Mouse (Mus musculus) liver, embryonic 14.5 days (tissue): ENCODE results near the gene Fndc7. TPM values are rescaled to one million over a fixed set of nuclear protein-coding genes. Genes with fewer than 3 reads are reported as not detected.

Experiments used
- ATAC-seq: fragments of 200-750 bp; cut with Nextera tagmentation; 2 replicates; pipeline ENCODE4 v1.8.0; 2017; ENCODE audit warnings: moderate number of reproducible peaks, mild to moderate bottlenecking, moderate library complexity; ENCODE audit not compliant: insufficient read depth
- DNase-seq, 3 experiments: peaks; one replicate each; pipeline ENCODE4 v3.0.0-alpha.2; 2012 to 2013; ENCODE audit warnings: low read depth in 3 of 3, low spot score in 3 of 3
- H3K27ac ChIP-seq: fragments of 300-500 bp; sonication (generic); 2 replicates; pipeline ENCODE4 v1.5.1; 2014; ENCODE audit warnings: moderate library complexity, mild to moderate bottlenecking, control low read depth, inconsistent platforms
- H3K27me3 ChIP-seq: fragments of 300-500 bp; sonication (generic); 2 replicates; pipeline ENCODE4 v1.6.1; 2014; ENCODE audit warnings: mild to moderate bottlenecking, low read length, moderate library complexity; ENCODE audit not compliant: control insufficient read depth, insufficient read depth
- H3K36me3 ChIP-seq: fragments of 300-500 bp; sonication (generic); replicated peaks from 2 replicates; pipeline ENCODE4 v1.6.1; 2014; ENCODE audit warnings: low read depth; ENCODE audit not compliant: control insufficient read depth, insufficient read depth
- H3K4me1 ChIP-seq, 2 experiments: fragments of 200-500 bp in 1 of 2; fragments of 300-500 bp in 1 of 2; sonication (generic) in 1 of 2; replicated peaks; 2 replicates each; pipeline ENCODE4 v1.6.1; 2012 to 2014; ENCODE audit warnings: antibody characterized with exemption in 1 of 2, inconsistent platforms in 1 of 2, low read length in 1 of 2; ENCODE audit not compliant: control insufficient read depth in 2 of 2, insufficient read depth in 2 of 2
- H3K4me2 ChIP-seq: fragments of 300-500 bp; sonication (generic); 2 replicates; pipeline ENCODE4 v1.6.1; 2014; ENCODE audit warnings: low read depth, mild to moderate bottlenecking, control low read depth, moderate library complexity
- H3K4me3 ChIP-seq, 2 experiments: fragments of 200-500 bp in 1 of 2; fragments of 300-500 bp in 1 of 2; sonication (generic) in 1 of 2; 2 replicates each; pipeline ENCODE4 v1.5.1; 2012 to 2014; ENCODE audit warnings: low read depth in 2 of 2, low read length in 2 of 2, mild to moderate bottlenecking in 2 of 2, control low read depth in 1 of 2, inconsistent platforms in 1 of 2, moderate library complexity in 1 of 2; ENCODE audit not compliant: insufficient read depth in 1 of 2
- H3K9ac ChIP-seq: fragments of 300-500 bp; sonication (generic); replicated peaks from 2 replicates; pipeline ENCODE4 v1.6.1; 2014; ENCODE audit warnings: mild to moderate bottlenecking, control low read depth, moderate library complexity
- H3K9me3 ChIP-seq: fragments of 300-500 bp; sonication (generic); 2 replicates; pipeline ENCODE4 v1.6.1; 2016; ENCODE audit warnings: low read length, mixed read lengths; ENCODE audit not compliant: control insufficient read depth
- CTCF ChIP-seq: IDR thresholded peaks from 2 replicates; pipeline ENCODE4 v1.5.1; 2016; ENCODE audit warnings: antibody characterized with exemption, low read depth, control low read depth
- EP300 ChIP-seq: IDR thresholded peaks from 2 replicates; pipeline ENCODE4 v1.6.1; 2016; ENCODE audit warnings: antibody characterized with exemption, low read depth
- WGBS: fragments of 180-500 bp; shearing (Covaris S2); extraction: QIAGEN DNeasy Blood & Tissue Kit; methylation state at CpG from one replicate; pipeline ENCODE4 v1.1.7; 2014; ENCODE audit not compliant: insufficient replicate concordance; 5-methylcytosine and 5-hydroxymethylcytosine counted together
- polyA plus RNA-seq, 2 experiments: library from polyadenylated mRNA; depleted of rRNA in 1 of 2; stranded (reverse) in 1 of 2; unstranded in 1 of 2; fragments of >200 nt; fragmentation: Nextera tagmentation in 1 of 2; extraction: Ambion mirVana in 1 of 2; gene quantifications; 2 replicates each; pipeline versions ENCODE4 v1.2.1 to v1.2.3; 2012 to 2014

Gene Fndc7
- polyA plus RNA-seq, 2 experiments, result not detected

DNA sequence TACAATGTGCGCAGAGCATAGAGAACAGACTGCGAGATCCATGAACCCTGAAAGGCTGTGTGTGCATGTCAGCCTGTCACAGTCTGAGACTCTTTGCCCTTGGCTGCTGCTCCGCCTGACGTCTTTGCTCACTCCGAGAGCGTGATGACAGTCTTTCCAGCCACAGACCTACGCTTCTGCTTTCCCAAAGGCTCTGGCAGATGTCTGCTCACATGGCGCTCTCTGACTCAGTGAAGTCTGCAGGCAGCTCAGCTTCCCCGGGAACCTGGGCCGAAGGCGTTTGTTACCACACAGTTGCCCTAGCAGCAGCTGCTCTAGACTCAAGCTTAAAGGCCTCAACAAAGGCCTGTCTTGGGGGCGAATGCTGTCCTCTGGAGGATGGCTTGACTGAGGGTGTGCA, 34.4 kb downstream of the Fndc7 start:
- 60% methylated on average over 12 of the region's 12 CpGs for WGBS

DNA sequence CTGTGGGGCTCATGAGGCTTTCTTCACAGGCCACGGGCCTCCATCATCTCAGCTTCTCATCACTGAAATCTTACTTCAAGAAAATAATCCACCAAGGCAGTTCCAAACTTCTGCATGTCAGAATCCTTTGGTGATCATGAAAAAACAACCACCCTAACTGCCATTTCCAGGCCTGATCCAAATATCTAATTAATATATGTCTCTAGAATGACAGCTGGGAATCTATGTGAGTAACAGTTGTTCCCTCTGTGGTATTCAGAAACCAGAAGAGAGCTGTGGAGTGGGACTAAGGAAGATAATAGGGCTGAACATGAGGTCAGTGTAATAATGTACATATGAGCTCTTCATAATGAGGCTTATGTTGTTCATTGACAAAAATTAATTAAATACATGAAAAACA, 36.5 kb downstream of the Fndc7 start:
- ATAC-seq (no peak), DNase-seq (no peak)
- H3K4me3 ChIP-seq, result no peak overlapping the region
- no peak for TF ChIP-seq EP300
- no peak for TF ChIP-seq CTCF
- H3K9me3 ChIP-seq, result no peaks in the 10 kb centered on the region
- H3K4me2 ChIP-seq, result no peak overlapping the region
- no peaks in the 10 kb centered on the region for H3K36me3 ChIP-seq
- H3K4me1 ChIP-seq, result no peaks in the 10 kb centered on the region
- no peak overlapping the region for H3K9ac ChIP-seq
- WGBS, result 47% methylated on average over 1 of the region's 1 CpGs
- no peaks in the 10 kb centered on the region for H3K27me3 ChIP-seq
- no peak overlapping the region for H3K27ac ChIP-seq

More for the DNA sequence above, 34.4 kb downstream of the Fndc7 start:
- DNase-seq (peak in 1 of 3 experiments; percentile 22), ATAC-seq (no peak)
- H3K4me1 ChIP-seq, result no peaks in the 10 kb centered on the region
- no peak for TF ChIP-seq EP300
- TF ChIP-seq CTCF, result no peak
- H3K4me2 ChIP-seq, result no peak overlapping the region
- no peaks in the 10 kb centered on the region for H3K9me3 ChIP-seq
- no peak overlapping the region for H3K9ac ChIP-seq
- no peak overlapping the region for H3K4me3 ChIP-seq
- no peaks in the 10 kb centered on the region for H3K27me3 ChIP-seq
- H3K36me3 ChIP-seq, result no peaks in the 10 kb centered on the region
- H3K27ac ChIP-seq, result no peak overlapping the region

DNA sequence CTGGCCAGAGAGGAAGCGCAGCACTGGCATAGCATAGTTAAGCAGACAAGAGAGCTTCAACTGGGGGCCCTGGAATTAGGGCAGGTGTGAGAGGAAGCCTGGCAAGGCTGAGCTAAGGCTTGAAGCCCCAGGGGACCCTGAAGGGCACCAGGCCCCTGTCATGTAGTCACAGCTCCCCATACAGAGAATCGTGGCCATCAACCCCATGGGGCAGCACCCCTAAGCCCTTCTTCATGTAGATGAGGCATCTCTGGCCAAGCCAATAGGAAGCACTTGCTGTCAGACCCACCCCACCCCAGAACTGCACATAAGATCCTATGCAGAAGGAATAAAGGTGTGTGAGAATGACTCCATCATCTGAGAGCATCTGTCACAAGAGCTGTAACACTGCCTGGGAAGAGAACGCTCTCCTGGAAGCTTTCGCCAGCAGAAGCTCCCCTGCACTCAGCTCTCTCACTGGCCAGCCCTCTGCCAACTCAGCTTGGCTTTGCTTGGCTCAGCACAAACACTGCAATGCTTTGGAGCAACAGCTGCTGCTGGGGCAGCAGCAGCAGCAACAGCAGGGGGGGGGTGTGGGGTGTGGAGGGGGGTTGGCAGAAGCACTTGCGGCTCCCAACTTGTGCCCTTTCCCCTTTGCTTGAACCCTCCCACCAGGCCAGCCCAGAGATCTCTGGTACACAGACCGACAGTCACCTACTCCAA, 37.7 kb downstream of the Fndc7 start:
- DNase-seq, result no peak
- no peak overlapping the region for H3K9ac ChIP-seq
- H3K4me3 ChIP-seq, result no peak overlapping the region
- H3K27me3 ChIP-seq, result no peaks in the 10 kb centered on the region
- H3K36me3 ChIP-seq, result no peaks in the 10 kb centered on the region
- no peak for ATAC-seq
- H3K27ac ChIP-seq, result no peak overlapping the region
- H3K4me1 ChIP-seq, result no peaks in the 10 kb centered on the region
- H3K4me2 ChIP-seq, result no peak overlapping the region
- WGBS, result 67% methylated on average over 6 of the region's 6 CpGs
- H3K9me3 ChIP-seq, result no peaks in the 10 kb centered on the region
- TF ChIP-seq CTCF (no peak), EP300 (no peak)

DNA sequence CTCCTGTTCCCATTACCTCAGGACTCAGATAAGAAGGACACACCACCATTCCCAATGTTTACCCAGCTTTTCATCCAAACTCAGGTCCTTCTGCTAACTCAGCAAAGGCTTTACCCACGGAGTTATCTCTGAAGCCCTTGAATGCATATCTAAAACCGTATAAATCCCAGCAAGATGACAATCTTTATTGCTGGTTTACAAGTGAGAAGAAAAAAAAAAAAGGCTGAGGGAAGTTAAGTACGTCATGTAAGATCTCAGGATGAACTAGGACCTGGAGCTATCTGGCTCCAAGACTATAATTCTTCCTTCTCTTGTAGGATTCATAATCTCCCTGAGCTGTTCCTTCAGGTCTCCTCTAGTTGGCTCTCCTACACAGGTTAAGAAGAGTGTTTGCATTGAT, 38.3 kb downstream of the Fndc7 start:
- H3K4me3 ChIP-seq, result no peak overlapping the region
- 37% methylated on average over 3 of the region's 3 CpGs for WGBS
- no peaks in the 10 kb centered on the region for H3K36me3 ChIP-seq
- H3K4me1 ChIP-seq, result no peaks in the 10 kb centered on the region
- no peak for TF ChIP-seq CTCF
- H3K27me3 ChIP-seq, result no peaks in the 10 kb centered on the region
- no peak overlapping the region for H3K9ac ChIP-seq
- H3K4me2 ChIP-seq, result no peak overlapping the region
- ATAC-seq (no peak), DNase-seq (no peak)
- H3K9me3 ChIP-seq, result no peaks in the 10 kb centered on the region
- H3K27ac ChIP-seq, result no peak overlapping the region

DNA sequence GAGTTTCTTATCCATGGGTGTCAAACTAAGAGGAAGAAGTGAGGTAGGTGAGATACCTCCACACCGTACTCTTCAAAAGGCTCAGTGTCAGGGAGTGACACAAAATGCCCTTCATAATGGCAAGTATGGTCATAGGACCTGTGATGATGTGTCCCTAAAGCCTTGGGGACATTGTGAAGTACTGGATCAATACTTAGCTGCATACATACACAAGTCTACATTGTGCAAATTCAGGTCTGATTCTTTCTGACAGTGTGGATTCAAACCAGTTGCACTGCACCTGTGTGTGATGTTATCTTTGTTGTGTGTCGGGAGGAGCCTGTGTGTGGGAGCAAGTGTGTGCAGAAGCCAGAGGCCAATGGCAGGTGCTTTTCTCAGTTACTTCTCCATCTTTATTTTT, 38.7 kb downstream of the Fndc7 start:
- H3K4me3 ChIP-seq, result no peak overlapping the region
- no peak overlapping the region for H3K27ac ChIP-seq
- no peak for ATAC-seq
- H3K9me3 ChIP-seq, result no peaks in the 10 kb centered on the region
- 45% methylated on average over 2 of the region's 2 CpGs for WGBS
- no peaks in the 10 kb centered on the region for H3K27me3 ChIP-seq
- H3K36me3 ChIP-seq, result no peaks in the 10 kb centered on the region
- H3K4me1 ChIP-seq, result no peaks in the 10 kb centered on the region
- DNase-seq, result no peak
- TF ChIP-seq EP300 (no peak), CTCF (no peak)
- H3K9ac ChIP-seq, result no peak overlapping the region
- H3K4me2 ChIP-seq, result no peak overlapping the region
